Mouse (Mus musculus): ENCODE results near the gene Cldn13. TPM values are rescaled to one million over a fixed set of nuclear protein-coding genes. Genes with fewer than 3 reads are reported as not detected.

Cldn13 gene
- polyA plus RNA-seq, 1 experiment from 2014 or later, result not detected

DNA sequence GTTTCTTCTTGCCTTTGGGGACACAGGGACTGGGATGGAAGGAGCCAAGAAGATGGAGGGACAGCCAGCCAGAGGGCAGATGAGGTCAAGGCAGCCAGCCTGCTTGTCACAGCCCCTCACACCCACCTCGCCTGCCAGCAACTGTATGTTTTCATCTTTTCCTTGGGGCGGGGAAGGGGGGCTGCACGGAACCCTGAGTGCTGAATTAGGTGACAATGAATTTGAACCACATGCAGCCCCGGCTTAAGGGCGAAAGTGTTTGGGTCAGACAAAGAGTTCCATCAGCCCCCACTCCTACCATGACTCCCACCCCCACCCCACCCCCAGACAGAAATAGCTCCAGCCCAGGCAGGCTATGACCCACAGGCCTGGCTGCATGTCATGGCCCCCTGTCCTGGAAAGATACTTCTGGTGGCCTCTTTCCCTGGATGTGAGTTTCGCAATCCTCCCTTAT is 24.7 kb downstream of the Cldn13 start:
- 86% methylated on average over 6 of the region's 6 CpGs for WGBS

DNA sequence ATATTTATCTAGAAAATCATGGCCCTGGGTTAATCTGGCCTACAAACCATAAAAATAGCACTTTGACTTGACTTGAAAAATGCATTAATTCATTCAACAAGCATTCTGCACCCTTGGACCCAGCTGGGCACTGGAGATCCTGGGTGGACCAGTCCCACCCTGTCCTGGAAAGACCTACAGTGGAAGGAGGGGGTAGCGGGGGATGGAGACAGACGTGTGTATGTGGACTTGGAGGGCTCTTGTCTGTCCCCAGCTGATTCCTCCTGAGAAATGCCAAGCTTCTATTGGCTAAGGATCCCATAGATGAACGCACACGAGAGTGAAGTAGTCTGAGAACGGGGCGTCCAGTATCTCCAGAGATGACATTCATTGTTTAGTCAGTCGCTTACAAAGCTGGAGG is 26.8 kb downstream of the Cldn13 start:
- H3K4me2 ChIP-seq, result no peak overlapping the region
- no peak for ATAC-seq (ENCODE audit: low FRiP score)
- no peaks in the 10 kb centered on the region for H3K27me3 ChIP-seq (replicated peaks)
- H3K36me3 ChIP-seq, result no peaks in the 10 kb centered on the region
- H3K4me1 ChIP-seq, result no peaks in the 10 kb centered on the region
- H3K4me3 ChIP-seq (replicated peaks), result no peak overlapping the region
- no peak overlapping the region for H3K27ac ChIP-seq (replicated peaks)
- H3K9ac ChIP-seq (replicated peaks), result no peak overlapping the region
- no peaks in the 10 kb centered on the region for H3K9me3 ChIP-seq (replicated peaks)
- WGBS, result 87% methylated on average over 7 of the region's 7 CpGs

More for the DNA sequence above, 24.7 kb downstream of the Cldn13 start:
- Histone ChIP-seq H3K27ac (replicated peaks) (no peak overlapping the region), H3K9ac (replicated peaks) (no peak overlapping the region), H3K4me3 (replicated peaks) (no peak overlapping the region), H3K36me3 (no peaks in the 10 kb centered on the region), H3K27me3 (replicated peaks) (no peaks in the 10 kb centered on the region), H3K9me3 (replicated peaks) (no peaks in the 10 kb centered on the region), H3K4me1 (0 out of 2 replicates have a peak, but pooled peaks cover 2% of the 10 kb centered on the region), H3K4me2 (no peak overlapping the region)
- no peak for ATAC-seq (ENCODE audit: low FRiP score)

DNA sequence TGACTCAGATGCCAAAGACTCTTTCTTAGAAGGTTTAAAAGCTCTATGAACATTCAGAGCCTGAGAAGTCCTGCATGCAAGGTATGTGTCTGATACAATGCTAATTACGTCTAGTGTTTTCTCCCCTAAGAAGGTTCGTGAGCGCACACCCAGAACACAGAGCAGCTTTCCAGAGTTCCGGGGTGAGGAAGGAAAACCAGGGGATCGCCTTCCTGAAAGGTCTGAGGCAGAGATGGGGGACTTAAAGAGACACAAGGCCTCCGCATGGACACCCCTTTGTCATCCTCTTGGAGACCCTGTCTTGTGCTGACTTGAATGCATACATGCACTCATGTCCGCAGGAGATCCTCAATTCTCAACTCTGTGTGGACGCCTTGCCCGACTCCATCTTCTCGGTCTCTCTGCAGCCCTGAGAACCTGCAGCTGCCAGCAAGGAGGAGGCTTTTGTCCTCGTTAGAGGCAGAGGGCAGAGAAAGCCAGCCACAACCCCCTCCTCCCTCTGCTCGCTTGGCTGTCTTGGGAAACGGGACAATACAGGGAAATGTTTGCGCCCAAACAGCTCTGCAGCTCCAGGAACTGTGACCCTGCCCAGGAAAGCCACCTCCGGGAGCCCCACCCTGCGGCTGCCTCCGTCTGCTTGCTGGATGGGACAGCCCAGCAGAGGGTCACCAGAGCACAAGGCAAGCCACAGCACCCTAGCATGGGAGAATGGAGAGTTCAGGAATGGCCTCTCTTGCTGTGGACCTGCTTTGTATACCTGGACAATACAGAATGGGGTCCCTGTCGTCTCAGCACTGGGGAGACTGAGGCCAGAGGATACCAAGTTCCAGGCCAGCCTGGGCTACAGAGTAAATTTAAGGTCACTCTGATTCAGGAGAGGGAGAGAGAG is 27.6 kb downstream of the Cldn13 start:
- 59% methylated on average over 18 of the region's 18 CpGs for WGBS
- no peak overlapping the region for H3K27ac ChIP-seq (replicated peaks)

GRCm38 (mm10) chr5:134883077-134883476 is 32.2 kb downstream of the Cldn13 start:
- Histone ChIP-seq H3K4me3 (replicated peaks) (no peak overlapping the region), H3K36me3 (no peaks in the 10 kb centered on the region), H3K27ac (replicated peaks) (no peak overlapping the region), H3K9me3 (replicated peaks) (no peaks in the 10 kb centered on the region), H3K9ac (replicated peaks) (no peak overlapping the region), H3K4me2 (no peak overlapping the region), H3K4me1 (no peaks in the 10 kb centered on the region), H3K27me3 (replicated peaks) (no peaks in the 10 kb centered on the region)
- 84% methylated on average over 3 of the region's 3 CpGs for WGBS
- no peak for ATAC-seq (ENCODE audit: low FRiP score)

More for the DNA sequence above, 27.6 kb downstream of the Cldn13 start:
- H3K9ac ChIP-seq (replicated peaks), result no peak overlapping the region
- H3K4me1 ChIP-seq, result no peaks in the 10 kb centered on the region
- no peak overlapping the region for H3K4me2 ChIP-seq
- no peak overlapping the region for H3K4me3 ChIP-seq (replicated peaks)
- no peak for ATAC-seq (ENCODE audit: low FRiP score)
- no peaks in the 10 kb centered on the region for H3K27me3 ChIP-seq (replicated peaks)
- H3K36me3 ChIP-seq, result no peaks in the 10 kb centered on the region
- no peaks in the 10 kb centered on the region for H3K9me3 ChIP-seq (replicated peaks)

DNA sequence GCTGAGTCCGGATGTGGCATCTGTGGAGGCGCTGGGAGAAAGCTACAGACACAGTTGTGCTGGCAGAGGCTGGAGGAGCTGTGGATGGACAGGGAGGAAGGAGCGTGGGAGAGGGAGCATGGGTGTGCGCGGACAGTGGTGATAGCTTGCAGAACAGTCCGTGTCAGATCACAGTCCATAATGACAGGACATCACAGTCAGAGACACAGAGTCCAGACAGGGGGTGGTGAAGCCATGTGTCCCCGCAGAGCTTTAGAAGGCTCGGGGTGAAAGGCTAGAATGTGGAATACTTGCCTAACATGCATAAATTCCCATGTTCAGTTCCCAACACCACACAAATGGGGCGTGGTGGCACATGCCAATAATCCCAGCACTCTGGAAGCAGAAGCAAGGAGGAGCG is 38.5 kb downstream of the Cldn13 start:
- Histone ChIP-seq H3K27ac (replicated peaks) (no peak overlapping the region), H3K27me3 (replicated peaks) (no peaks in the 10 kb centered on the region), H3K4me2 (no peak overlapping the region), H3K9me3 (replicated peaks) (no peaks in the 10 kb centered on the region), H3K9ac (replicated peaks) (no peak overlapping the region), H3K4me1 (no peaks in the 10 kb centered on the region), H3K36me3 (no peaks in the 10 kb centered on the region), H3K4me3 (replicated peaks) (no peak overlapping the region)
- WGBS, result 83% methylated on average over 10 of the region's 10 CpGs
- ATAC-seq (ENCODE audit: low FRiP score), result no peak

- H3K9ac ChIP-seq (replicated peaks), result no peak overlapping the region
Measured at GRCm38 (mm10) chr5:134875245-134875644, 40.1 kb downstream of the Cldn13 start.

GRCm38 (mm10) chr5:134873956-134874879 is 41.1 kb downstream of the Cldn13 start:
- no peak overlapping the region for H3K9ac ChIP-seq (replicated peaks)
- no peak for ATAC-seq (ENCODE audit: low FRiP score)
- H3K4me3 ChIP-seq (replicated peaks), result no peak overlapping the region
- H3K27me3 ChIP-seq (replicated peaks), result no peaks in the 10 kb centered on the region
- H3K36me3 ChIP-seq, result no peaks in the 10 kb centered on the region
- H3K4me1 ChIP-seq, result no peaks in the 10 kb centered on the region
- no peak overlapping the region for H3K4me2 ChIP-seq
- H3K9me3 ChIP-seq (replicated peaks), result no peaks in the 10 kb centered on the region
- WGBS, result 64% methylated on average over 21 of the region's 21 CpGs
- H3K27ac ChIP-seq (replicated peaks), result no peak overlapping the region

More at GRCm38 (mm10) chr5:134875245-134875644, 40.1 kb downstream of the Cldn13 start:
- H3K27me3 ChIP-seq (replicated peaks), result no peaks in the 10 kb centered on the region
- no peaks in the 10 kb centered on the region for H3K36me3 ChIP-seq
- H3K4me3 ChIP-seq (replicated peaks), result no peak overlapping the region
- ATAC-seq (ENCODE audit: low FRiP score), result no peak
- 89% methylated on average over 5 of the region's 5 CpGs for whole genome bisulfite sequencing
- no peak overlapping the region for H3K27ac ChIP-seq (replicated peaks)
- H3K4me2 ChIP-seq, result no peak overlapping the region
- no peaks in the 10 kb centered on the region for H3K4me1 ChIP-seq
- H3K9me3 ChIP-seq (replicated peaks), result no peaks in the 10 kb centered on the region

- H3K9ac ChIP-seq (replicated peaks), result no peak overlapping the region
- no peak overlapping the region for H3K27ac ChIP-seq (replicated peaks)
- H3K4me2 ChIP-seq, result no peak overlapping the region
- no peaks in the 10 kb centered on the region for H3K9me3 ChIP-seq (replicated peaks)
- no peaks in the 10 kb centered on the region for H3K27me3 ChIP-seq (replicated peaks)
- ATAC-seq (ENCODE audit: low FRiP score), result no peak
- no peaks in the 10 kb centered on the region for H3K4me1 ChIP-seq
- no peaks in the 10 kb centered on the region for H3K36me3 ChIP-seq
- no peak overlapping the region for H3K4me3 ChIP-seq (replicated peaks)
- 92% methylated on average over 8 of the region's 8 CpGs for WGBS
Measured at GRCm38 (mm10) chr5:134873034-134873433, 42.3 kb downstream of the Cldn13 start.

DNA sequence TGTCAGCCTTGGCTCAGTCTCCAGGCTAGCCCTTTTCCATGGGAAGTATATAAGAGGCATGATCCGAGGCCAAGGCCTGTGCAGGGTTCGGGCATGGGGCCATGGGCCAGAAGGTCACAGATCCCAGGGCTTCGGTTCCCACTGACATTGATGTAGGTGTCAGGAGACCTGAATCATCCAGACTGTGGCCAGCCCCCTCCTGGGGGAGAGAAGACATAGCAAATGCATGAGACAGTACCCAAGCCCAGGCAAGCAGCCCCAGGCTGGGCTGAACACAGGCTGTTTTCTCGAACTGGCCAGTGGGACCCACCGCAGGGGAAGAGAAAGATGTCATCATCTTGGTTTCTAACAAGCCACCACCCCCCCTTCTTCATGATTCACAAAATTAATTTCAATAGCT is 42.7 kb downstream of the Cldn13 start:
- H3K4me1 ChIP-seq, result no peaks in the 10 kb centered on the region
- H3K9me3 ChIP-seq (replicated peaks), result no peaks in the 10 kb centered on the region
- no peak overlapping the region for H3K4me2 ChIP-seq
- H3K36me3 ChIP-seq, result no peaks in the 10 kb centered on the region
- H3K9ac ChIP-seq (replicated peaks), result no peak overlapping the region
- ATAC-seq (ENCODE audit: low FRiP score), result no peak
- H3K27me3 ChIP-seq (replicated peaks), result no peaks in the 10 kb centered on the region
- no peak overlapping the region for H3K27ac ChIP-seq (replicated peaks)
- 72% methylated on average over 5 of the region's 5 CpGs for WGBS
- no peak overlapping the region for H3K4me3 ChIP-seq (replicated peaks)

- Histone ChIP-seq H3K36me3 (no peaks in the 10 kb centered on the region), H3K27me3 (replicated peaks) (no peaks in the 10 kb centered on the region), H3K9ac (replicated peaks) (no peak overlapping the region), H3K4me2 (no peak overlapping the region), H3K9me3 (replicated peaks) (no peaks in the 10 kb centered on the region), H3K4me1 (no peaks in the 10 kb centered on the region), H3K27ac (replicated peaks) (no peak overlapping the region), H3K4me3 (replicated peaks) (no peak overlapping the region)
- 85% methylated on average over 5 of the region's 5 CpGs for WGBS
- no peak for ATAC-seq (ENCODE audit: low FRiP score)
Measured at GRCm38 (mm10) chr5:134868506-134868905, 46.8 kb downstream of the Cldn13 start.

DNA sequence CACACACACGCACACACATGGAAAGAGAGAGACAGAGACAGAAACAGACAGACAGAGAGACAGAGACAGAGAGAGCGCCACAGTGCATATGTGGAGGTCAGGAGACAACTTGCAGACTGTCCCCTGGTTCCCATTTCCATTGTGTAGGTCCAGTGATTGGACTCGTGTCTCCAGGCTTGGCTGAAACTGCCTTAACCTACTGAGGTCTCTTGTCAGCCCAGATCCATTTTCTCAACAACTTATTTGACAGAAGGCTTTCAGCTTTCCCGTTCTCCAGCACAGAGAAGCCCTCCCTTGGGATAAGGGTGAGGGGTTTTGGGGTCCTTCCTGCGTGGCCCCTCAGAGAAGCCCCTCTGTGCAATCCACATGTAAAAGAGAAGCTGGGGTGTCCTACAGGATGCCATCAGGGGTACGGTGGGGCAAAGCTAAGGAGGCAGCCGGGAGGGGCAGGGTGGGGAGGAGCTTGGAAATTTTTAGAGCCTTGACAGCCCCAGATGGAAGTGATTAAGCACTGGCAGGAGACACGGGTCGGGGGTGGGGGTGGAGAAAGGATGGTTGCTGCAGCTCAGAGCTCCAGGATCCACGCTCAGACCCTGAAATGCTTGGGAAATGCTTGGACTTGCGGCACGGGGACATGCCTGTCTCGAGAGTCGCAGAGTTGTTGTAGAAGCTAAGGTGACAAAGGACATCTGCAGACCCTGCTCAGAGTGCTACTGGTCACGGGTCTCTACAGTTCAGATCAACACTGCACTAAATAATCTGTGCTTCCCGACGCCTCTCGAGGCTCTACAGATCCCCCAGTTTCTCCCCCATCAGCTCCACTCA is 47.8 kb downstream of the Cldn13 start:
- H3K9ac ChIP-seq (replicated peaks), result no peak overlapping the region
- no peaks in the 10 kb centered on the region for H3K9me3 ChIP-seq (replicated peaks)
- H3K4me2 ChIP-seq, result no peak overlapping the region
- no peaks in the 10 kb centered on the region for H3K4me1 ChIP-seq
- WGBS, result 73% methylated on average over 18 of the region's 18 CpGs
- ATAC-seq (ENCODE audit: low FRiP score), result no peak
- no peak overlapping the region for H3K27ac ChIP-seq (replicated peaks)
- H3K27me3 ChIP-seq (replicated peaks), result no peaks in the 10 kb centered on the region
- no peak overlapping the region for H3K4me3 ChIP-seq (replicated peaks)
- no peaks in the 10 kb centered on the region for H3K36me3 ChIP-seq
